Mouse (Mus musculus) right cerebral cortex, postnatal 36 days (tissue): ENCODE data around the gene Numa1.
"Not testable (repeated sequence)": the region's sequence is repeated elsewhere in the genome, so short reads cannot be mapped to it uniquely, and the experiment has no call there.

Experiments used
- DNase-seq, 2 experiments: peaks; one replicate each; pipeline ENCODE4 v3.0.0; 2022; ENCODE audit warnings: low spot score in 2 of 2, mixed read lengths in 1 of 2

Gene Numa1

GRCm38 (mm10) chr7:102042314-102042713 is 108.4 kb downstream of the Numa1 start:
- no peak for DNase-seq

GRCm38 (mm10) chr7:102048524-102048923 is 114.6 kb downstream of the Numa1 start:
- not testable (repeated sequence) for DNase-seq

GRCm38 (mm10) chr7:102061353-102061752 is 127.4 kb downstream of the Numa1 start:
- no peak for DNase-seq

GRCm38 (mm10) chr7:102062203-102062602 is 128.3 kb downstream of the Numa1 start:
- no peak for DNase-seq

GRCm38 (mm10) chr7:102063891-102064290 is 130.0 kb downstream of the Numa1 start:
- no peak for DNase-seq
